Mouse (Mus musculus) liver, adult 2 months (tissue): ENCODE results near the gene Fam193b.

Experiments used
- CTCF ChIP-seq: fragments of 200-500 bp; IDR thresholded peaks from 2 replicates; pipeline ENCODE4 v1.5.1; 2011; ENCODE audit warnings: low read depth, low read length, control low read depth
- POLR2A ChIP-seq: fragments of 200-500 bp; IDR thresholded peaks from 2 replicates; pipeline ENCODE4 v1.6.1; 2011; ENCODE audit warnings: low read length, control low read depth; ENCODE audit not compliant: insufficient read depth; ENCODE audit errors: extremely low read depth

- TF ChIP-seq CTCF (no peak), POLR2A (no peak)
Measured at GRCm38 (mm10) chr13:55573432-55573831, 2.5 kb upstream of the Fam193b start, which contains the start of gene Tmed9.
